Comparison of ENCODE assay signal across 7 mouse cellular contexts in the genomic region with DNA sequence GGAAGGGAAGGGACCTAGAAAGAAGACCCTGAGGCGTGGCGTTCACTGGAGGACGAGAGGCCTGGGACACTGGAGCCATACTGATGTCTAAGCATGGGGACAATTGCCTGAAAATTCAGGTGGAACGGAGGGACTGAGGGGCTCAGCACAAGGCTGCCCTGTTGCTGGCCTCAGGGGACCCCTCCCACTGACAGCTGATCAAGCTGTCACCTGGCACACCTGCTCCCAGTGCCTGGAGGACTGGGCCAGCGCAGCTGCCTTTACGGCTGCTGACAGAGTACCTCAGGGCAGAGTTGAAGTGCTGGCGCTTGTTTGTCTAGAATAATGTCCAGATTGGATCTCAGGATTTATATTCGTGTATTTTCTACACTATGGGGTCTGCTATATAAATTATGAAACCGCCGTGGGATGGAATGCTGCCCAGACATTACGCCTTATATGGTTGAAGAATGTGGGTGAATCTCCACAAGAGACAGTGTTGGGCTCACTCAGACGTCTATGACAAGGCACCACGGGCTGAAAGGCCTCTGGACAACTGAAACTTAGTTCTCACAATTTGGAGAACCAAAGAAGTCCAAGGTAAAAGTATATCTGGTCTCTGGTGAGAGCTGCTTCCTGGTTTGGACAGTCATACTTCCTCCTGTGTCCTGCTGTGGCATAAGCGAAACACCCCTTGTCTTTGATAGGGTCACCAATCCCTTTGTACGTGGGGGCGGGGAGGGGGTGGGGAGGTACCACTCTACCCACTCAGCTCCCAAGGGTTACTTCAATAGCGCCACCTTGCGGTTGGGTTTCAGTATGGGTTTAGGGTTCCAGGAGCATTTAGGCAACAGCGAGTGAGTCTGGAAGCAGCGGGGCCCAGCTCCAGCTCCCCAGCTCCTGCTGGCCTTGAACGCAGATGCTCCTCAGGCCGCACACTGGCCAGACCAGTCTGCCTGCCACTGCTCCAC. TPM values are rescaled to one million over a fixed set of nuclear protein-coding genes. Genes with fewer than 3 reads are reported as not detected.
DNase-seq lines count a peak whose midpoint lies in the region; TF ChIP-seq lines count a peak whose summit lies in the region.

No protein-coding gene starts in this region.

- H3K4me3 ChIP-seq in layer of hippocampus, adult 2 months: no peak overlapping the region

- peak; percentile 79 for TF ChIP-seq CTCF in layer of hippocampus, adult 2 months (conservative IDR thresholded peaks at IDR 0.05)

- intact Hi-C loops in heart, postnatal 14 days (cut with DNase I): no loop called here

- DNase-seq in B cell, adult 2 months: peak; percentile 78 to 81
- DNase-seq in ES-CJ7 (ENCODE audit: low read depth, low spot score): peak; percentile 91
- peak; percentile 78 for DNase-seq in embryo, embryonic 10 days (ENCODE audit: low spot score)
- DNase-seq in heart, postnatal 14 days: peak; percentile 65 to 71
- peak in 1 of 2 experiments; percentile 55 for DNase-seq in layer of hippocampus, adult 2 months (ENCODE audit: low spot score in 2 of 2)
- DNase-seq in lung, postnatal 14 days: peak; percentile 80
- peak; percentile 80 for DNase-seq in retina, postnatal 1 day

- no peak overlapping the region for H3K27ac ChIP-seq in layer of hippocampus, adult 2 months

RNA-seq across cellular contexts. Expression of gene Trim2, which starts 27.0 kb away (rescaled TPM):
- 1 to 10 TPM; 6.9 to 8.5 TPM for total RNA-seq in heart, postnatal 14 days (2021)
- total RNA-seq in layer of hippocampus, adult 2 months (2021): 100 to 1,000 TPM; 409 to 447 TPM

Comparison
In these comparisons a context has a peak if more than half of its experiments do, and no peak if none do; other contexts are left out.
1. RNA of gene Trim2, which starts 27.0 kb away (total RNA-seq): 409 to 447 TPM in layer of hippocampus, adult 2 months; 6.9 to 8.5 TPM in heart, postnatal 14 days; every median in the first group is over 10 times any median in the second.